Mouse (Mus musculus) olfactory bulb, adult 2 months (tissue): ENCODE results near the gene Fam90a1b.

ENCODE experiments used
- CTCF ChIP-seq: fragments of 200-500 bp; IDR thresholded peaks from 2 replicates; pipeline ENCODE4 v1.5.1; 2012; ENCODE audit warnings: low read depth, mild to moderate bottlenecking, low read length, moderate library complexity; ENCODE audit not compliant: insufficient read depth
- POLR2A ChIP-seq: fragments of 200-500 bp; IDR thresholded peaks from 2 replicates; pipeline ENCODE4 v1.6.1; 2012; ENCODE audit warnings: mild to moderate bottlenecking, low read depth, low read length, moderate library complexity; ENCODE audit not compliant: insufficient read depth

DNA sequence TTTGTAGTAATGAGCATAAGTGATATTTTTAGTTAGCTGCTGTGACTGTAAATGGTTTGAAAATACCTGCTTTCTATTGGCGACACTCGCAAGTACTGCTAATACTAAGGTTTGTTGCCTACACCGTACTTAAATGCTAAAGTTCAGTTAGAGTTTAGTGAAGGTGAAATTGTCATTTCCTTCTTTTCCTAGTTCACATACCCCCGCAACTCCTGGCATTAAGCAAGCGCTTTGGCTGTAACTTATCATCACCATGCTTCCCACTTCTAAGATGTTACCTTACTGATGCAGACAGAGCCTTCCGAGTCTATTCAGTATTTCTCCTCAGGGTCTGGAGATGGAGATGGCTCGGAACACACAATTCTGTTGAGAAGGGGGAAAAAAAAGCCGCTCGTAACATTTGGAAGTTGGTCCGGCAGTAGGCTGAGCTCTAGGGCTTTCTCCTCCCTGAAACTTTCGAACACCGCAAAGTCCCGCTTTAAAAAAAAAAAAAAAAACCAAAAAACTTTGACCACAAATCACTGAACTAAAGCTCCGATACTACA is 1.1 kb downstream of the Fam90a1b start:
- TF ChIP-seq POLR2A, result no peak
- TF ChIP-seq CTCF, result no peak
